Mouse (Mus musculus) skeletal muscle tissue, adult 2 months (tissue): ENCODE results near the gene Pdia2.
"Not testable (repeated sequence)": the region's sequence is repeated elsewhere in the genome, so short reads cannot be mapped to it uniquely, and the experiment has no call there.

Source experiments
- DNase-seq: peaks from one replicate; pipeline ENCODE4 v3.0.0-alpha.2; 2012; ENCODE audit warnings: low read depth, low spot score

Pdia2 gene

DNA sequence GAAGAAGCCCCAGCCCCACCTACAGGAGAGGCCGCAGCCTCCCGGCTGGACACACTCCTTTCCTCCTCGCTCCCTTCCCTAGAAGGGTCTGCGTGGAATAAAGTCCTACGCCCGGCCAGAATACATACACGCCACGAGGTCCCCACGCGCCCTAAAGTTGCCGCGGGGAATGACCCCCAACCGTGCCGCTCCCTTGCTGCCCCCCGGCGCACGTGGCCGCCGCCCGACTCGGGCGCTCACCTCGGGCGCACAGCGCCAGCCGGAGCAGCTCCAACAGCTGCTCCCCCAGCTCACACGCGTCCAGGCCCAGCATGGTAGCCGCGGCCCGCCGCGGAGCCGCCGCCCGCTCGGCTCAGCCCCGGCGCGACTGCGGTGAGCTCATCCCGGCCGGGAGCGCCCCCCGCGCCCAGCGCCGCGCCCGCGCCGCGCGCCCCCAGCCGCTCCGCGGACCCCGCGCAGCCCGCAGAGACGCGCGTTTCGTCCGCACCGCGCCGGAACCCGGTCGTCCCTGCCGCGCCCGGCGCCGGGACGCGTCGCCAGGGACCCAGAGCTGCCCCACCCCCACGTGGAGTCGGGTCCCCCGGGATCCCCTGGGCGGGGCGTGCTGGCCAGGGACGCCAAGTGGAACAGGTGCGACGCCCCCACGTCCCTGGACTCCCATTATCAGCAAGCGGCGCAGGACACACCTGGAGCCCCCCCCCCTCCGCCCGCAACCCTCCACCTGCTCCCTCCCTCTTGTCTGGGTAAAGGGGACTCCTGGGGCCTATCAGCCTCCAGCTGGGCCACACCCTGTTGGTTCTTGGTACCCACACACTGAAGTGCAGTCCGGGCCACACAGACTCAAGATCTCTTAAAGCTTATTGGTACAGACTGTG is 2.2 kb upstream of the Pdia2 start:
- DNase-seq, result no peak

- DNase-seq, result no peak
Measured at GRCm38 (mm10) chr17:26192481-26193190, 6.3 kb downstream of the Pdia2 start.

DNA sequence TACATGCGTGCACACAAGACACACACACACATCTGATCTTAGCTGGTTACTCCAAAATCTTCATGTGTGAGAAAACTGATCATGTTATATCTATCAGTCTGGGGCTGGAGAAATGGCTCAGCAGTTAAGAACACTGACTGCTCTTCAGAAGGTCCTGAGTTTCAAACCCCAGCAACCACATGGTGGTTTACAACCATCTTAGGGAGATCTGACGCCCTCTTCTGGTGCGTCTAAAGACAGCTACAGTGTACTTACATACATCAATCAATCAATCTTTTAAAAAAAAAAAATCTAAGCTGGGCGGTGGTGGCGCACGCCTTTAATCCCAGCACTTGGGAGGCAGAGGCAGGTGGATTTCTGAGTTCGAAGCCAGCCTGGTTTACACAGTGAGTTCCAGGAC is 7.4 kb downstream of the Pdia2 start:
- not testable (repeated sequence) for DNase-seq

- DNase-seq, result no peak
Measured at GRCm38 (mm10) chr17:26188091-26188805, 10.6 kb downstream of the Pdia2 start.

GRCm38 (mm10) chr17:26187592-26187991 is 11.3 kb downstream of the Pdia2 start:
- DNase-seq, result no peak

DNA sequence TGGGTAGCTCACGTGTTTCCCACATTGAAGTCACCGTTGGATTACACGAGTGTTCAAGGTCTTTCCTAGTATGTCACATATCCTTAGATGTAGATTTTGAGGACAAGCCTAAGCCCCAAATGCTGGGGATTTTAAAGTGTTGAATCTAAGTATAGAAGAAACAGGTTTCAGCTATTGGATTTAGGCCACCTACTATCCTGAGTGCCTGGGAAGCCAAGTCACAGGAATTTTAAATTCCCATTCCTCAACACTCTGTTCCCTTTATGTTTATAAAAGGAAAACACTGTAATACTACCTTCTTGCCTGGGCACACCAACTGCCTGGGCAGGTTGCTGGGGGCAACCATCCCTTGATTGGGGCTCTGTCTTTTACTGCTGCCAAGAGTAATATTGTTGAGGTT is 17.7 kb downstream of the Pdia2 start:
- no peak for DNase-seq

DNA sequence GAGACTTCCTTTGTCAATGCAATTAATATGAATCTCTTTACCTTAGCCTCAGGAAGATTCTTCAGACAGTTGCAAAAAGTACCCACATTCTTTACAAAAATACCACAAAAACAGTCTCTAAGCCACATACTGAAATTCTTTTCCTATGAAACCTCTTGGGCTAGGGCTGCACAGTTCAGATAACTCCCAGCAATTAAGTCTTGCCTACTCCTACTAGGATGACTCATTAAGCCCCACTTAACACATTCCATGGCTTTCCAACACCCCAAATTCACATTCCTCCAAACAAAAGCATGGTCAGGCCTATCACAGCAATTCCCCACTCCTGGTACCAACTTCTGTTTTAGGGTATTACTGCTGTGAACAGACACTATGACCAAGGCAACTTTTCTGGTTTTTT is 20.3 kb downstream of the Pdia2 start:
- DNase-seq, result no peak

DNA sequence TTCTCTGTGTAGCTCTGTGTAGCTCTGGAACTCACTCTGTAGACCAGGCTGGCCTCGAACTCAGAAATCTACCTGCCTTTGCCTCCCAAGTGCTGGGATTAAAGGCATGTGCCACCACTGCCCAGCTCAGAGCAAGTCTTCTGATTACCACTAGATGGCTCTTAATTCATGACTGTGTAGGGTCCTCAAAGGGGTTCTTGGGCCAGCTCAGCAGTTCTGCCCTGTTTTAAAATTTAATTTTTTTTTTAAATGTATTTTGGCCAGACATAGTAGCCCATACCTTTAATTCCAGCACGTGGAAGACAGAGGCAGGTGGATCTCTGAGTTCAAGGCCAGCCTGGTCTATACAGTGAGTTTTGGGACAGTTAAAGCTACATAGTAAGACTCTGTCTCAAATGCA is 23.6 kb downstream of the Pdia2 start:
- not testable (repeated sequence) for DNase-seq

DNA sequence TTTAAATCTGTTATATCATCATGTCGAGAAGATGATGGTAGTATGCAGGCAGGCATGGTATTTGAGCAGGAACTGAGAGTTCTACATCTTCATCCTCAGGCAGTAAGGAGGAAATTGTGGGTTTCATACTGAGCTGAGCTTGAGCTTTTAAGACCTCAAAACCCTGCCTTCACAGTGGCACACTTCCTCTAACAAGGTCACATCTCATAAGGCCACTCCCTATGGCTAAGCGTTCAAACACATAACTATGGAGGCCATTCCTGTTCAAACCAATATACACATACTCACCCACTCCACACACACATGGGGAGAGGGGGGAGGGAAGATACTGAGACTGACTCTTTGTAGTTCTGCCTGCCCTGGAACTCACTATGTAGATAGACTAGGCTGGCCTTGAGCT is 30.8 kb downstream of the Pdia2 start:
- DNase-seq, result peak; percentile 56

DNA sequence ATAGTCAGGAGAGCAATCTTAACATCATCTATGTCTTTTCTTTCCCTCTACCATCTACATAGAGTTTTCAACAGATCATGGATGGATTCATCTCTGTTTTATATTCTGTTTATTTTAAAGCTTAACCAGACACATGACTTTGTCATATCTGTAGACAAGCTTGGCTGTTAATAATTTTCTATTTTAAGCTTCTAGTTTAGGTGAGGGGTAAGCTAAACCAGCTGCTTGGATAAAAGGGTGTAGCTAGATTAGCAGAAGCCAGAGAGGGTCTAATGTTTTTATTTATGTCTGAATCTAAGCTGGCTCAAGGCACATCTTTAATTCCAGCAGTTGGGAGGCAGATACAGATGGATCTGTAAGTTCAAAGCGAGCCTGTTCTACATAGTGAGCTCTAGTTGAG is 36.2 kb downstream of the Pdia2 start:
- DNase-seq, result no peak

- DNase-seq, result peak; percentile 30
Measured at GRCm38 (mm10) chr17:26151886-26152630, 46.8 kb downstream of the Pdia2 start.

DNA sequence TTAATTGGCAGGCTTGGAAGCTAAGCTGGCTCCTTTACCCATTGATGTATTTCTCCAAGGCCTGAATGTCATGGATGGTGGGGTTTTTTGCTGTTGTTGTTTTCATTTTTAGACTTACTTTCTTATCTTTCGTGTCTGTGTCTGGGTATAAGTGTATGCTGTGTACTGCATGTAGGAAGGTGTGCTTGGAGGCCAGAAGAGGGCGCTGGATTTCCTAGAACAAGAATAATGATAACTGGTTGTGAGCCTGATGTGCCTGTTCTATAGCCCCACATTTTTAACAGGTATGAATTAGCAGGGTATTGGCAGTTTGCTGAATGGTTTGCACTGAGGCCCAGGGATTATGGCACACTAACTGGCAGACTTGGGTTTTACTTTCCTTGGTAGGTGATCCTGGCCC is 49.8 kb downstream of the Pdia2 start:
- no peak for DNase-seq
